Mouse (Mus musculus): ENCODE measurements around the gene Gps2. TPM values are rescaled to one million over a fixed set of nuclear protein-coding genes. Genes with fewer than 3 reads are reported as not detected.

The Gps2 gene
- total and polyA plus RNA-seq, 3 experiments = 45.8 to 305 (median 203) TPM

GRCm38 (mm10) chr11:69871822-69872221 is 41.9 kb upstream of the Gps2 start:
- Histone ChIP-seq H3K4me3 (ENCODE audit: low read depth, low read length) (no peak overlapping the region), H3K27me3 (ENCODE audit: insufficient read depth, low read length) (peaks cover 32% of the 10 kb centered on the region), H3K4me1 (ENCODE audit: insufficient read depth, low read depth, low read length) (peaks cover 16% of the 10 kb centered on the region), H3K9me3 (replicated peaks) (no peaks in the 10 kb centered on the region), H3K36me3 (replicated peaks) (no peaks in the 10 kb centered on the region)
- DNase-seq (ENCODE audit: low spot score) = no peak
- no peak for ATAC-seq (ENCODE audit: extremely low read depth, insufficient number of reproducible peaks, low FRiP score, poor library complexity, severe bottlenecking)
- TF ChIP-seq GATA2 (IDR thresholded peaks at IDR 0.05; ENCODE audit: borderline replicate concordance, low read depth, low read length) = no peak
- no peak for TF ChIP-seq CTCF (IDR thresholded peaks at IDR 0.05; ENCODE audit: low read depth, low read length)
- no peak for TF ChIP-seq TAL1 (conservative IDR thresholded peaks at IDR 0.05; ENCODE audit: low read depth, low read length)
- no peak for TF ChIP-seq POLR2AphosphoS5 (IDR thresholded peaks at IDR 0.05; ENCODE audit: insufficient replicate concordance, low read depth, low read length)
- TF ChIP-seq GATA1 (IDR thresholded peaks at IDR 0.05; ENCODE audit: borderline replicate concordance, low read length) = no peak

- H3K4me1 ChIP-seq (ENCODE audit: insufficient read depth, low read depth, low read length) = peaks cover 16% of the 10 kb centered on the region
- peaks cover 26% of the 10 kb centered on the region for H3K27me3 ChIP-seq (ENCODE audit: insufficient read depth, low read length)
- no peaks in the 10 kb centered on the region for H3K36me3 ChIP-seq (replicated peaks)
- no peak for DNase-seq (ENCODE audit: low spot score)
- H3K9me3 ChIP-seq (replicated peaks) = no peaks in the 10 kb centered on the region
- no peak for TF ChIP-seq GATA1 (IDR thresholded peaks at IDR 0.05; ENCODE audit: borderline replicate concordance, low read length)
- TF ChIP-seq GATA2 (IDR thresholded peaks at IDR 0.05; ENCODE audit: borderline replicate concordance, low read depth, low read length) = no peak
- TF ChIP-seq POLR2AphosphoS5 (IDR thresholded peaks at IDR 0.05; ENCODE audit: insufficient replicate concordance, low read depth, low read length) = no peak
- TF ChIP-seq CTCF (IDR thresholded peaks at IDR 0.05; ENCODE audit: low read depth, low read length) = no peak
- no peak for TF ChIP-seq TAL1 (conservative IDR thresholded peaks at IDR 0.05; ENCODE audit: low read depth, low read length)
- H3K4me3 ChIP-seq (ENCODE audit: low read depth, low read length) = no peak overlapping the region
- no peak for ATAC-seq (ENCODE audit: extremely low read depth, insufficient number of reproducible peaks, low FRiP score, poor library complexity, severe bottlenecking)
These were observed 41.2 kb upstream of the Gps2 start for GRCm38 (mm10) chr11:69872451-69872850.

- DNase-seq (ENCODE audit: low spot score) (no peak), ATAC-seq (ENCODE audit: extremely low read depth, insufficient number of reproducible peaks, low FRiP score, poor library complexity, severe bottlenecking) (no peak)
- Histone ChIP-seq H3K9me3 (replicated peaks) (no peaks in the 10 kb centered on the region), H3K4me3 (ENCODE audit: low read depth, low read length) (no peak overlapping the region), H3K4me1 (ENCODE audit: insufficient read depth, low read depth, low read length) (peaks cover 45% of the 10 kb centered on the region), H3K27me3 (ENCODE audit: insufficient read depth, low read length) (peaks cover 21% of the 10 kb centered on the region), H3K36me3 (replicated peaks) (peaks cover 8% of the 10 kb centered on the region)
- TF ChIP-seq CTCF (IDR thresholded peaks at IDR 0.05; ENCODE audit: low read depth, low read length) (no peak), GATA1 (IDR thresholded peaks at IDR 0.05; ENCODE audit: borderline replicate concordance, low read length) (no peak), POLR2AphosphoS5 (IDR thresholded peaks at IDR 0.05; ENCODE audit: insufficient replicate concordance, low read depth, low read length) (no peak), TAL1 (conservative IDR thresholded peaks at IDR 0.05; ENCODE audit: low read depth, low read length) (no peak), GATA2 (IDR thresholded peaks at IDR 0.05; ENCODE audit: borderline replicate concordance, low read depth, low read length) (no peak)
These were observed 37.5 kb upstream of the Gps2 start for GRCm38 (mm10) chr11:69876186-69876585.

- no peak for TF ChIP-seq POLR2AphosphoS5 (IDR thresholded peaks at IDR 0.05; ENCODE audit: insufficient replicate concordance, low read depth, low read length)
- peak; percentile 90 for TF ChIP-seq CTCF (IDR thresholded peaks at IDR 0.05; ENCODE audit: low read depth, low read length)
- Histone ChIP-seq H3K4me3 (ENCODE audit: low read depth, low read length) (no peak overlapping the region; the same call in 1 of the 2 replicates), H3K9me3 (replicated peaks) (no peaks in the 10 kb centered on the region), H3K27me3 (ENCODE audit: insufficient read depth, low read length) (peaks cover 19% of the 10 kb centered on the region), H3K4me1 (ENCODE audit: insufficient read depth, low read depth, low read length) (peaks cover 52% of the 10 kb centered on the region), H3K36me3 (replicated peaks) (peaks cover 15% of the 10 kb centered on the region)
- ATAC-seq (ENCODE audit: extremely low read depth, insufficient number of reproducible peaks, low FRiP score, poor library complexity, severe bottlenecking) = no peak; the same call in 1 of the 2 replicates
- DNase-seq (ENCODE audit: low spot score) = peak; percentile 64
These were observed 36.8 kb upstream of the Gps2 start for GRCm38 (mm10) chr11:69876867-69877266.

- Histone ChIP-seq H3K4me3 (ENCODE audit: low read depth, low read length) (no peak within 1 kb of the TSS; the same call in 1 of the 2 replicates), H3K36me3 (replicated peaks) (peaks cover 25% of the 10 kb centered on the region), H3K4me1 (ENCODE audit: insufficient read depth, low read depth, low read length) (peaks cover 56% of the 10 kb centered on the region), H3K27me3 (ENCODE audit: insufficient read depth, low read length) (peaks cover 15% of the 10 kb centered on the region), H3K9me3 (replicated peaks) (no peaks in the 10 kb centered on the region)
- DNase-seq (ENCODE audit: low spot score) (no peak), ATAC-seq (ENCODE audit: extremely low read depth, insufficient number of reproducible peaks, low FRiP score, poor library complexity, severe bottlenecking) (no peak)
- no peak for TF ChIP-seq GATA2 (IDR thresholded peaks at IDR 0.05; ENCODE audit: borderline replicate concordance, low read depth, low read length)
- no peak for TF ChIP-seq GATA1 (IDR thresholded peaks at IDR 0.05; ENCODE audit: borderline replicate concordance, low read length)
- no peak for TF ChIP-seq CTCF (IDR thresholded peaks at IDR 0.05; ENCODE audit: low read depth, low read length)
- TF ChIP-seq POLR2AphosphoS5 (IDR thresholded peaks at IDR 0.05; ENCODE audit: insufficient replicate concordance, low read depth, low read length) = no peak
- no peak for TF ChIP-seq TAL1 (conservative IDR thresholded peaks at IDR 0.05; ENCODE audit: low read depth, low read length)
These were observed 35.8 kb upstream of the Gps2 start, which contains the start of gene Tmem95 for GRCm38 (mm10) chr11:69877878-69878277. Gene Tmem95, minus strand, starts transcription at chr11:69878018.

- Histone ChIP-seq H3K4me1 (ENCODE audit: insufficient read depth, low read depth, low read length) (peaks cover 55% of the 10 kb centered on the region), H3K4me3 (ENCODE audit: low read depth, low read length) (no peak overlapping the region), H3K9me3 (replicated peaks) (no peaks in the 10 kb centered on the region), H3K36me3 (replicated peaks) (peaks cover 30% of the 10 kb centered on the region), H3K27me3 (ENCODE audit: insufficient read depth, low read length) (peaks cover 15% of the 10 kb centered on the region)
- no peak for DNase-seq (ENCODE audit: low spot score)
- TF ChIP-seq POLR2AphosphoS5 (IDR thresholded peaks at IDR 0.05; ENCODE audit: insufficient replicate concordance, low read depth, low read length) (no peak), GATA2 (IDR thresholded peaks at IDR 0.05; ENCODE audit: borderline replicate concordance, low read depth, low read length) (no peak), CTCF (IDR thresholded peaks at IDR 0.05; ENCODE audit: low read depth, low read length) (no peak), TAL1 (conservative IDR thresholded peaks at IDR 0.05; ENCODE audit: low read depth, low read length) (no peak), GATA1 (IDR thresholded peaks at IDR 0.05; ENCODE audit: borderline replicate concordance, low read length) (no peak)
- no peak for ATAC-seq (ENCODE audit: extremely low read depth, insufficient number of reproducible peaks, low FRiP score, poor library complexity, severe bottlenecking)
These were observed 35.3 kb upstream of the Gps2 start for GRCm38 (mm10) chr11:69878399-69878798.

All from G1E (cell line).